Mouse (Mus musculus): Measurements from ENCODE around the gene Erbin. TPM values are rescaled to one million over a fixed set of nuclear protein-coding genes. Genes with fewer than 3 reads are reported as not detected.

Erbin gene
- 18.0 and 26.5 TPM in 2 replicates for polyA plus RNA-seq (2012; rRNA removed)

- no peak for DNase-seq (ENCODE audit: low read depth, low spot score)
- WGBS: under 1% methylated on average over 93 of the region's 93 CpGs
Measured at GRCm38 (mm10) chr13:103920261-103920932, at the start of gene Erbin. Gene Erbin (minus strand): TSS chr13:103920514.

- 79% methylated on average over 6 of the region's 6 CpGs for WGBS
- no peak for DNase-seq (ENCODE audit: low read depth, low spot score)
Measured at GRCm38 (mm10) chr13:103969912-103970311, 49.6 kb upstream of the Erbin start.

GRCm38 (mm10) chr13:103967987-103968386, 47.7 kb upstream of the Erbin start:
- 97% methylated on average over 9 of the region's 9 CpGs for WGBS
- DNase-seq (ENCODE audit: low read depth, low spot score): no peak

GRCm38 (mm10) chr13:103966696-103967215, 46.4 kb upstream of the Erbin start:
- WGBS: 61% methylated on average over 8 of the region's 8 CpGs
- DNase-seq (ENCODE audit: low read depth, low spot score): no peak

GRCm38 (mm10) chr13:103965187-103965586, 44.9 kb upstream of the Erbin start:
- WGBS: 97% methylated on average over 2 of the region's 2 CpGs
- DNase-seq (ENCODE audit: low read depth, low spot score): no peak

GRCm38 (mm10) chr13:103963094-103963493, 42.8 kb upstream of the Erbin start:
- 64% methylated on average over 2 of the region's 2 CpGs for WGBS
- DNase-seq (ENCODE audit: low read depth, low spot score): no peak

- 31% methylated on average over 5 of the region's 5 CpGs for WGBS
- no peak for DNase-seq (ENCODE audit: low read depth, low spot score)
Measured at GRCm38 (mm10) chr13:103959841-103960240, 39.5 kb upstream of the Erbin start.

GRCm38 (mm10) chr13:103958607-103959123, 38.4 kb upstream of the Erbin start:
- no peak for DNase-seq (ENCODE audit: low read depth, low spot score)
- WGBS: 86% methylated on average over 9 of the region's 9 CpGs

- no peak for DNase-seq (ENCODE audit: low read depth, low spot score)
- 19% methylated on average over 8 of the region's 8 CpGs for WGBS
Measured at GRCm38 (mm10) chr13:103957175-103957940, 37.0 kb upstream of the Erbin start.

- WGBS: 24% methylated on average over 2 of the region's 2 CpGs
- DNase-seq (ENCODE audit: low read depth, low spot score): no peak
Measured at GRCm38 (mm10) chr13:103955652-103956051, 35.3 kb upstream of the Erbin start.

GRCm38 (mm10) chr13:103951393-103951792, 31.1 kb upstream of the Erbin start:
- 86% methylated on average over 7 of the region's 7 CpGs for WGBS
- DNase-seq (ENCODE audit: low read depth, low spot score): no peak

- 44% methylated on average over 2 of the region's 2 CpGs for WGBS
- DNase-seq (ENCODE audit: low read depth, low spot score): no peak
Measured at GRCm38 (mm10) chr13:103940796-103941195, 20.5 kb upstream of the Erbin start.

- WGBS: 72% methylated on average over 6 of the region's 6 CpGs
- DNase-seq (ENCODE audit: low read depth, low spot score): no peak
Measured at GRCm38 (mm10) chr13:103924586-103924985, 4.3 kb upstream of the Erbin start.

- no peak for DNase-seq (ENCODE audit: low read depth, low spot score)
- 88% methylated on average over 6 of the region's 6 CpGs for WGBS
Measured at GRCm38 (mm10) chr13:103923402-103924065, 3.2 kb upstream of the Erbin start.

- 14% methylated on average over 11 of the region's 11 CpGs for WGBS
- DNase-seq (ENCODE audit: low read depth, low spot score): no peak
Measured at GRCm38 (mm10) chr13:103921831-103922380, 1.6 kb upstream of the Erbin start.

GRCm38 (mm10) chr13:103920933-103921830, 868 bp upstream of the Erbin start:
- WGBS: 2% methylated on average over 125 of the region's 125 CpGs
- DNase-seq (ENCODE audit: low read depth, low spot score): no peak

GRCm38 (mm10) chr13:103919956-103920260, 406 bp downstream of the Erbin start:
- WGBS: under 1% methylated on average over 20 of the region's 20 CpGs
- no peak for DNase-seq (ENCODE audit: low read depth, low spot score)

- under 1% methylated on average over 32 of the region's 32 CpGs for WGBS
Measured at GRCm38 (mm10) chr13:103919234-103919955, 919 bp downstream of the Erbin start.

More at GRCm38 (mm10) chr13:103919234-103919955, 919 bp downstream of the Erbin start:
- no peak for DNase-seq (ENCODE audit: low read depth, low spot score)

All from large intestine, adult 2 months (tissue).